Mouse (Mus musculus) gonadal fat pad, adult 2 months (tissue): ENCODE results near the gene Mical3. TPM values are rescaled to one million over a fixed set of nuclear protein-coding genes. Genes with fewer than 3 reads are reported as not detected.

Source experiments
- DNase-seq: peaks from one replicate; pipeline ENCODE4 v3.0.0-alpha.2; 2012; ENCODE audit warnings: low read depth
- polyA plus RNA-seq: library from polyadenylated mRNA; depleted of rRNA; stranded (reverse); fragments of >200 nt; gene quantifications from 2 replicates; pipeline ENCODE4 v1.2.3, GENCODE M21; 2012; rRNA removed

Mical3 gene
- polyA plus RNA-seq: 41.7 and 42.2 TPM in 2 replicates

DNA sequence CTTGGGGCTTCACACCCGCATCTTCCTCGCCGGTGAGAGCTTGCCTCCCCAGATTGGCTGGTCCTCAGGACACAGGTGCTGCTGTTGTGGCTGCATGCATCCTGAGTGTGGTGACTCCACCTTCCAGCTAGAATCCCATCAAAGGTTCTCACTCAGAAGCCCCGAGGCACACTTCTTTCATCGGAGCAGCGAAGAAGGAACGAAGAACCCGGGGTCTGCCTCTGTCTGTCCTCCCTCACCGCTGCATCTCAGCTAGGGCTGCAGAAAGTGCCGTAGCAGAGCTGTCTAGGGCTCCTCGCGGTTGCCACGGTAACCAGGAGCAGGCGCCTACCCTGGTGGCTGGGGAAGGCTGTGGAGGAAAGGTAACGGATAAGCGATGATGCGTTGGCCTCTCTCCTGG lies at the start of gene Mical3:
Mical3 (minus strand) TSS at position 227 of the 400 bp plus-strand sequence.
- no peak for DNase-seq

DNA sequence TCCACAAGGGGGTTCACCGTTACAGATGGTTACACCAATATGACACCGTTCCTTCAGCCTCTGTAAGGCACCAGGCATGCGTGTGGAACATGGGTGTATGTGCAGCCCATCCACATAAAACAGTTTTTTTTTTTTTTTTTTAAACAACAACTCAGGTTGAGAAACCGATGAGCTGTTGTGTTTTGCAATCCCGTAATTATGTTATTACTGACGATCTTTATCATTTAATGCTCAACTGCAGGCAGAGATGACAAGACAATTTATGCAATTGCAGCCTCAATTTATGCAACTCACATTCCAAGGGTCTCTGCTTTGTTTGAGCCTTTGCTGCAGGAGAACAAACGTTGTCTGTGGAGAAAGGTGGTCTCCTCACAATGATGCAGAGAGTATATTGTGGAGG lies 49.0 kb upstream of the Mical3 start:
- DNase-seq: no peak

DNA sequence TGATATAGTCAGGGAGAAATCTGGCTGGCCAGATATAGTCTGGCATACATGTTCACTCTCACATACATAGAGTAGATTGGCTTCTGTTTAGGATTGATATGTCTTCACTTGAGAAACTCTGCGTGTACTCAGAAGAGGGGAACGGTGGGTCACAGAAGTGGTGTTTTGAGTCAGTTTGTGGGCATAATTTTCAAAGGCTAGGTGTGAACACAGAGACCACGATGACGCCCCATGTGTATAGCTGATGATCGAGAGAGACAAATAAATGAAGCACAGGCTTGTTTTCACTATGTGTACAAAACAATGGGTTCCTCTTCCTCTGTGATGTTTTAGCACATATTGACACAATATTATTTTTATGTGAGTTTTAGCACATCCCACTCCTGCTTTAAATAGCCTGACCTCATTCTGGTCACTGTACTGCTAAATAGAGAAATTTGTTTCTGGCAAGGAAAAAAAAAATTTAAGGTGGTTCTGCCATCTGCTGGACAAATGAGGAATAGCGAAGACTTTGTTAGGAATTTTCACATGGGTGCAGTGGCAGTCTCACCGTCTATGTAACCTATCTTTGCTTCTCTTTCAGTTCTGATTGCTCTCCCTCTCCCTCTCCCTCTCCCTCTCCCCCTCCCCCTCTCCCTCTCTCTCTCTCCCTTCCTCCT lies 48.0 kb upstream of the Mical3 start:
- no peak for DNase-seq

DNA sequence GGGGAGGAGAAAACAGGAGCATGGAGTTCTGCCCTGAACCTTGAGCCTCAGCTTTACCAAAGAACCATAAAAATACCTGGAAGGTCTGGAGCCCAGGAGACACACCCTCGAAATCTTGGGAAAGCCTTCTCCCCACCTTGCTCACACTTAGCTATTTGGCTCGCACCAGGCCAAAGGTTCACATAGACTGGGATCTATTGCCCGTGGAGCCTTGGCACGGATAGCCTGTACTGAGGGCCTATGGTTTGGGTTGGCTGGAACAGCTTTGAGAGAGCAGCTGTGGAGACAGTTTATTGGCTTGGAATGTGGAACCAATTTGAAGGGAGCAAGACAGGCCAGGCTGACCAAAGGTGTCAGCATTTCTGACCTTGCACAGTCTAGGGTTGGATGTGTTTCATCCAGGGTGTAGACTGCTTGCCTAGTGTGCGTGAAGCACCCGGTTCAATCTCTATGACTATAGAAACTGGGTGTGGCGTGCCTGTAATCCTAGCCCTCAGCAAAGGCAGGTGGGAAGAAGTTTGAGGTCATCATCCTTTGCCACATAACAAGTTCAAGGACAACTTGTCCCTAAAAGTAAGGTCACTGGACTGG lies 46.4 kb upstream of the Mical3 start:
- no peak for DNase-seq

DNA sequence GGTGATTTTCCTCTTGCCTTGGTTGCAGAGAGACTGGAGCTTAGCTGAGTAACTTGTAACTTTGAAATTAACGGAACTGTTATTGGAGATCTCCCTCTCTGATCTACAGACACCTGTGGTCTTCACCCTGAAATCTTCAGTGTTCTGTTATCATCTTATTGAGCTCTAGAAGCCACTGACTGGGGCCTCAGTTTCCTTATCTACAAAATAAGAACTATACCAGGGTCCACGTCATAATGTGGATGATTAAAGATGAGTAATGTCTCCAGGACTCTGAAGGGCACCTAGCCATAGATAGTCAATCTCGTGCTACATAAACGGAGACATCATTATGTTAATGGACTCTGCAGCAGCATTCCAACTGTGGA lies 45.9 kb upstream of the Mical3 start:
- no peak for DNase-seq

DNA sequence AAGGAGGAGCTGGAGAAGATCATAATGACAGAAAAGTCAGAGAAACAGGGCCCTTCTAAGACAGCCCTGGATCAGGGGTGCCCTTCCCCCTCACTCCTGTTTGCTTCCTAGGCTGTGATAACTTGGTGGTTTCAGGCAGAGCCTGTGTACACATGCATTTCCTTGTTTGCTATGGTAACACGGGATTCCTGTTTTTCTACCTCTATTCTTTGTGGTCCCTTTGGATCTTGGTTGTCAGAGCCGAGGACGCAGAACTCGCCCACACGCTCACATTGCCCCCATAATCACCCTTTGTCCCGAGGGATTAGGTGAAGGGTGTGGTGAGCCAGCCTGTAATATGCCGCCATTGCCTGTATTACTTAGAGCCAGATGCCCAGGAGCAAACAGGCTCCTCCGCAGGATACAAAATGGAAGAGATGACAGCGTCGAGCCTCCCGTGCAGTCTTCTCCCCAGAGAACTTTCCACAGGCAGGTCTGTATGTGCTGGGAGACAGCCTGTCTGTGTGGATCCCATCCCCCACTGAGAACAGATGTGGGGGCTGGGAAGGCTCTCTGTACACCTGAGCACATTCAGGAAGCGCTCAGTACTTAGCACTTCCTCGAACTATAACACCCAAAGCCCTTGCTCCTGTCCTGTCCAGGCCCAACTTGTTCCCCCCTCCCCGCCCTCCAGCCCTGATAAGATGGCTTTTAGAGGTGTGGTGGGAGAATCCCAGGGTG lies 45.4 kb upstream of the Mical3 start:
- DNase-seq: no peak

DNA sequence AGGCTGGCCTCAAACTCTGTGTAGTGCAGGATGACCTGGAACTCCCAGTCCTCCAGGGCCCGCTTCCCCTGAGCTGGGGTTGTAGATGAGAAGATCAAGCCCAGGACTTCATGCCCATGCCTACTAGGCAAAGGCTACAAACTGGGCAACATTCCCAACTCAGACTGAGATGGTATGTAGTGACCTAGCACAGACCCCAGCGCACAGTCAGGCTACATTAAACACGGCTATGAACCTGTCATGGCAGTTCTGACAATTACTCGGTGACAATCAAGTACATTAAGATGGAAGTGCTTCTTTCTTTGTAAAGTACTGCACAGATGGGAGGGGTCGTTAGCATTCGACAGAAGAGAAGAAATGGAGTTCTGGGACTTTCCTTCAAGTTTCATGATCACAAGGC lies 44.0 kb upstream of the Mical3 start:
- no peak for DNase-seq

DNA sequence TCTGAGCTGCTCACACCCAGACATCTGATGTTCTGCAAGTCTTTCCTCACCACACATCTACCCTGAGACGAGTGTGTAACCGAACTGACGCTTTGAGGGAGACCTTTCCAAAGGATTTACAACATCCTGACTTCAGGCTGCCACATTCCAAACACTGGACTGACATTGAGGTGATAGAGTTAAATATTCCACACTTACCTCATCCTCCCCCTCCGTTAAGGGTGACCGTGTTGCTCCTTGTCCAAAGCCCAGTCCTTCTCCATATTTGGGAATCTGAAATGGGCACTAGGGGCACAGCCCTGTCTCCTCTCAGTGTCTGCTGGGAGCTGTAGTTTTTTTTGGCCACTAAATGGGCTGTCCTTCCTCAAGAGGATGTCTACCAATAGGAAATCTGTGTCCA lies 42.7 kb upstream of the Mical3 start:
- DNase-seq: no peak

DNA sequence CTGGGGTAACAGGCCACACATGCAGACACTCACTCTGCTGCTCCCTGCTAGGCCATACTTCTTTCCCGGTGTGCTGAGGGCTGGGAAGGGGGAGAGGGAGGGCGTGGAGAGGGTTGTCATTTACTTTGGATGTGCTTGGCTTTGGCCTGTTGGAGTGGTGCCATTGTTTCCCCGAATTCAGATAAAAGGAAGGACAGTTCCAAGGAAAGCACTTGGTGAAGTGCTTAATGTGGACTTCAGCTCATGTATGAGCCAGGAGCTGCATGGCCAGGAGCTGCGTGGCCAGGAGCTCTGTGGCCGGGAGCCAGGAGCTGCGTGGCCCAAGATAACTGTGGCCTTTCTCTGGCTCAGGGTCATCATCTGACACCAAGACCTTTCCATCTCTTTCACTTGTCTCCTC lies 40.3 kb upstream of the Mical3 start:
- DNase-seq: no peak

DNA sequence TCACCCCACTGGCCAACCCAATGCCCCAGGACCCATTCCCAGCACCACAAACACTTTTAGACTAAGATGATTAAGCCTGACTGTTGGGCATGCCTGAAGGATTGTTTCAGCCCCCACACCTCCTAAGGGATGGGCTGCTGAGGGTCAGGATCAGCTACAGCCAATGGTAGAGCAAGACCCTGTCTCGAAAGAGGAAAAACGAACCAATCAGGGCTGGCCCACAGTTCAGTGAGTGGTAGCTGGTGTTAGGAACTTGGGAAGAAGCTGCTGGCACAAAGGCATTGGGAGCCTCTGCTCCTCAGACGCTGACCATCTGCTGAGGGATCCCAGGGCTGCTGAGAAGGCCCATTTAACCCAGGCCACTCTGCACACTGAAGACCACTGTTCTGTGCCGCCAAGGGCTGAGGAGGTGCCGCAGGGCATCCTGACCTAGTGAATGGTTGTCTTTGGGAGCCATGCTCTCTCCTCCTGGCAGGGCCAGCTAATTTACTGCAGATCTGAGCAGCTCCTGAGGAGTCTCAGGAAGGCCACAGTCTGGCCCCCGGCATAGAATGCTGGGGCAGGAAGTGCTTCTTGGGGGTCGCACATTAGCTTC lies 36.7 kb upstream of the Mical3 start:
- DNase-seq: no peak

DNA sequence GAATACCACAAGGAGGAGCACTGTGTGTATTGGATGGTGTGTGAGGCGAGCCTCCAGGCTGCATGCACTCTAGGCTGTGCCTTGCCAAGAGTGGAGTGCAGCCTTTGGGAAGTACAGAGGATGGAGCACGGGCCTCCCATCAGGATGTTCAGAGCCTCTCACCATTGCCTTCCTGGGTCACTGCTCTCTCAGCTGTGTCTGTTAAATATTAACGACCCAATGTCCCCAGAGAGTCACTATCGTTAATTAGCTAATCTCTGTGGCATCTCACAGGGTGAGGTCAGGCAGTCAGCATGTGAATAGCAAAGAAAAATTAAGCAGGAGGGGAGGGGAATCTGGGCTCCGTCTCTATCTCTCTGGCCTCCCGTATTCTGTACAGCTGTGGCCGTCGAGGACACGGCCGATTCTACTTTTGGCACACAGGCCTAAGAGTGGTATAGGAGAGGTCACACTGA lies 35.3 kb upstream of the Mical3 start:
- no peak for DNase-seq

DNA sequence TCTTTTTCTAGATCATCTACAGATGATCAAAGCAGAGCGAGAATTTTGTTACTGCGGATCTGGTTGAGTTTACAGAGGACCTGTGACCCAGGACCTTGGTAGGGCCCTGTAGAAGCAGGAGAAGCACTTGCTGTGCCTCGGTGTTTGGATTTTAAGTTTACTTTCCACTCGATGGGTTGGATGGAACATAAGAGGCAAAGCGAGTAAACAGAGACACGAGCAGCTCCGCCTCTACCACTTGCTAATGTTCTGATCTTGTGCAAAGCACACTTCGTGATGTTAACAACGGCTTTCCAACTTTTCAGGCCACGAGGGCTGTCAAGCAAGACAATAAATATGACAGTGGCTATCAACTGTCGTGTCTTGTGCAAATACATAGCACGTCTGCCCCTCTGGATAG lies 31.8 kb upstream of the Mical3 start:
- DNase-seq: no peak

DNA sequence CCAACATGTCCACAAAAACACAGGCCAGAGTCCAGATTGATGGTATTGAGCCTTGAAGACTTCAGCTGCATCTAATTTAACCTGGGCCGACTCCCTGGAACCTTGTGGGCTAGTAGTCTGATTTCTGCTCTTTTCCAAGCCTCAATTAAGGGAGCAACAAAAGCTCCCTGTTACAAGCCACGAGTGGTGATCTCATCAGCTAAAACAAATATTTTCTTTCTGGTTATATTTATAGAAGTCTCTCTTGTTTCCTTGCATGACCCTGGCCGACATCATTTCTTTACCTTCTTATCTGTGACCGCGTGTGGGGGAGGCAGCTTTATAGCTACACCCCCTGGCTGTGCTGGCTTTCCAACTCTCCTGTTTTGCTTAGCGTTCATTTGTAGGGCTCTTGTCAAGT lies 29.3 kb upstream of the Mical3 start:
- DNase-seq: no peak

DNA sequence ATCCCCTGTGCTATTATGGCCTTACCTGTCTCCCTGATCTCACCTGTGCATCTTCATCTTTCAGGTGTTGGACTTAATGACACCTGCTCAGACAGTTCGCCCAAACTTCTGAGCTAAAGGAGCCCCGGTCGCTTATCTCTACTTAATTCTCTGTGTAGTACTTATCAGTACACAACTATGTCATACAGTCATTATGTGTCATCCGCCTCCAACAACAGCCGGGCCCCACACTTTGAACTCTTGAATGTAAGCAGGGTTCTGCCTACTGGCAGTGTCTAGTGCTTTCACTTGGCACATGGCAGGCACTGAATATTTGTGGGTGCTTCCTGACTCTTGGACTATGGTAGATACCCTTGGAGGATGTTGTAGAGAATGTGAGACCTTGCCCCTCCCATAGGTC lies 28.8 kb upstream of the Mical3 start:
- DNase-seq: no peak

DNA sequence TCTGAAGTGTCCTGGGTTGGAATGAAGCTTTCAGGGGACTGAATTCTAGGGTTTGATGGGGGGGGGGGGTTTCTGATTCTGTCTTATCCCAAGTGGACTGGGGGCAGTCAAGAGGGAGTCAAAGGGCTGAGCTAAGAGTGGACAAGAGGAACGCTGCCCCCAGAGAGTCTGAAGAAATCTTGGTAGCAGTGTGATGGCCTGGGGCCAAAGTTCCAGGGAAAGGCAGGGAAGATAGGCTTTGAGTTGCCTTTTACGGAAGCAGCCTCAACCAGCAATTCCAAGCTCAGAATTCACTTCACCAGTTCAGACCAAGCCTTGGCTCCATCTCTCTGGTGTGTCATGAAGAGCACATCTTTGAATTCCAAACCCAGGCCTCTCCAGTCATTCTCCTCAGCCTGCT lies 25.2 kb upstream of the Mical3 start:
- no peak for DNase-seq

DNA sequence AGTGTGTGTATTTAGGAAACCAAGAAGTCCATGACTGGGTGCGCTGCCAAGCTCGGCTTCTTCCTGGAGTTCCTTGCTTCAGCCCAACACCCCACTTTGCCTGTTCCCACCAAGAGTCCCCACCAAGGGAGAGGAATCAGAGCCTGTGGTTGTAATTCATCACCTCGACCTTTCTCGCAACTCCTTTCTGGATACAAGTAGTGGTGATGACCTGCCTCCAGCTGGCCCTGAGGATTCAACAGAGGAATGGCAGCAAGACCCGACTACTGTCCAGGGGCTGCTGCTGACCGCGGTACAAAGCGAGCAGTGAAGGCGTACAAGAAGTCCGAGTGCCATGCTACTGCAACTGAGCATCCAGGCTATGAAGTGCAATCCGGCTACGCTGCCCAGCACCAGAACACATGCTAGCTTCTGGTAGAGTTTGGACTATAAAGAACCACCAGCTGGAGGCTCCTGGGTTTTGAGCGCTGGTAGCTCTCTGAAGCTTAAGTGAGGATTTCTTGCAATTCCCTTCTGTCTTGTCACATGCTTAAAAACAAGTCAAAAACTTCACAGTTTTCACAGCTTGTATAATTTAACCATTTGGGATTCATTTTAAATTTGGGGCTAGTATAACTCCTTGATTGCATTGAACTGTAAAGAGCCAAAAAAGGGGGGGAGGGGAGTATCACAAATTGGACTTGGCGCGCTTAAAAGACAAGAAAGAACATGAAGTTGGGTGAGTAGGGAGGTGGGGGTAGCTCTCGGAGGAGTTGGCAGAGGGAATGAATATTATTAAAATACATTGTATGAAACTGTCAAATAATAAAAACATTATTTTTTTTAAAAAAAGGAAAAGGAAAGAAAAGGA lies 23.9 kb upstream of the Mical3 start:
- no peak for DNase-seq

DNA sequence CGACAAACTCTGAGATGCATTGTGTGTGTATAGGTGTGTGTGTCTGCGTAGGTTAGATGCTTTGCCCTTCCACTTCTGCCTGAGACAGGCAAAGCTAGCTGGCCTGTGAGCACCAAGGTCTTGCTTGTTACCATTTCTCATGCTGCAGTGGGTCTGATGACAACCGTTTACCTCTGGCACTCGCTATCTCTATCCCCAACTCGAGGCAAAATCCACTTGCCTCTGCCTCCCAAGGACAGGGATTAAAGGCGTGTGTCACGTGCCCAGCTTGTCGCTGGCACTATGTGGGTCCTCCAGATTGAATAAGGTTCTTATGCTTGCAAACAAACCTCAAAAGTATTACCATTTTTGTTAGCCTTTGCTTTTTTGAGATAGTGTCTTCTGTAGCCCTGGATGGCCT lies 22.4 kb upstream of the Mical3 start:
- no peak for DNase-seq

DNA sequence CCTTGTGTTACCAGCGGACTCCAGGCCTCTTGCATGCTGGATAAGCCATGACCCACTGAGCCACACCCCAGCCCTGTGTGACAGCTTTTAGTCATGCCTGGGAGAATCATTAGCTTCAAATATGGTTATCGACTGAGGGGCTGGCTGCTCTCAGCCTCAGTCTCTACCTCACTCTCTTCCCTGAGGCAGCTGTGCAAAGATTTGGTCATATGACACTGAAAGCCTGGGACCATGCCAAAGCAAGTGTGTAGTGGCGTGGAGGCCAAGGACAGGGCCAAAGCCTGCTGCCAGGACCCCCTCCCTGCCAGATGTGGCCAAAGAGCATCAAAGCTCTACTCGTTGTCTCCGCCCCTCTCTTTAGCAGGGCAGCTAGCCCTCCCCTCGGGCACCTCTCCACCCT lies 20.9 kb upstream of the Mical3 start:
- no peak for DNase-seq

DNA sequence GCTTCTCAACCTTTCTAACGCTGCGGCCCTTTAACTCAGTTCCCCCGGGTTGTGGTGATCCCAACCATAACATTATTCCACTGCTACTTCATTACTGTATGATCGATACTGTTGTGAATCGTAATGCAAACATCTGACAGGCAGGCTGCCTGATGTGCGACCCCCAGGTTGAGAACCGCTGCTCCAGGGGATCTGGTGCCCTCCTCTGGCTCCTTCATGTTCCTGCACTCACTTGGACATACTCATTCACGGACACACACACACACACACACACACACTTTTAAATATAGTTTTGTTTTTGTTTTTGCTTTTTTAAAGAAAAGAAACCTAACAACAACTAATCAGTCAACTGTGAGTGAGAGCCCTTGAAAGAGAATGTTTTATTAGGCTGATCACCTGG lies 19.3 kb upstream of the Mical3 start:
- no peak for DNase-seq

DNA sequence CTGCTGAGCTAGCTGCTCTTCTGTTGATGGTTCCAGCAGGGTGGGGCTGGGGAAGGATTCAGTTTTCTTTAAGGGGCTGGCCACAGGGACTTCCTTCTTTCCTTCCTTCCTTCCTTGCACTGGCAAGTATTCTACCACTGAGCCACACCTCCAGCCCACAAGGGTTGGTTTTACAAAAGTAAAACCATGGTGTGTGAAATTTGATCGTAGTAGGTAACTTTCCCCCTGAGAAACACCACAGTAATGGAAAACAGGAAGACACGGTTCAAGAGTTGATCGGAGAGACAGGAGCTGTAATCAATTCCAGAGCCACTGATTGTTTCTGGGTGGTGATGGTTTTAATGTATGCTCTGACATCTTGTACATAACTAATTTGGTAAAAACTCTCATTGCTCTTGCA lies 18.6 kb upstream of the Mical3 start:
- DNase-seq: no peak

DNA sequence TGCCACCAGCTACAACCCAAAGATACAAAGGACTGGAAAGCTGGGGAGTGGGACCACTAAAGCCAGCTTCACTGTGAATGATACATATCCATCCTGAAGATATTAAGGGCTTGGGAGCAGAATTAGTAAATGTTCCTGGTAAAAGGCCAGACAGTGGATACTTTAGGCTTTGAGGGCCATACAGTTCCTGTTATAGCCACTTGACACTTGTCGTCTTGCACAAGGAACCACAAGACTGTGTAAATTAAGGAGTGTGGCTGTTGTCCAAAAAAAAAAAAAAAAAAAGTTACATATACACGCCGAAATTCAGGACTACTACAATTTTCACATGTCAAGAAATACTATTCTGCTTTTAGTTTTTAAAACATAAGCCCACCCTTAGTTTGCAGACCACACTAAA lies 17.6 kb upstream of the Mical3 start:
- no peak for DNase-seq

DNA sequence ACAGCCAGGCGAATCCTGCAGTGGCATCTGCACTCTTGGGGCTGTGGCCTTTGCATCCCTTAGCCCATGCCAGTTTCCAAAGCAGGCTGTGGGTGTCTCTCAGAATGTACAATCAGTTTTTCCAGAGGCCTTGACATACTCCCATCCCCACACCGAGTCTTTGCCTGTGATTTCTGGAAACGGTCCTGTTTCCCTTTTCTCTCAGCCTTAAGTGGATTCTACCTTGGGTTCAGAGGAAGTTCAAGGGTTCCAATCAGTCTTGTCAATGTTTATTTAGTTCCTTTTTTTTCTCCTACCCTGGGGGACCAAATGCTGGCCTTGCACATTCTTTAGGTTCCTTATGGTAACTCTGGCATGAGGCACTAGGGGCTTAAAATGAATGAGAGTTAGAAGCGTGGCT lies 16.0 kb upstream of the Mical3 start:
- DNase-seq: no peak
